Mouse (Mus musculus) left cerebral cortex, adult 9 months (tissue): ENCODE data around the gene Slc1a3.

Source experiments
- DNase-seq, 2 experiments: peaks; one replicate each; pipeline ENCODE4 v3.0.0; 2022; ENCODE audit warnings: low spot score in 2 of 2

Slc1a3 gene

GRCm38 (mm10) chr15:8658086-8658980, 52.2 kb downstream of the Slc1a3 start:
- DNase-seq = no peak

GRCm38 (mm10) chr15:8655251-8655650, 55.3 kb downstream of the Slc1a3 start:
- DNase-seq = no peak

GRCm38 (mm10) chr15:8652637-8653036, 57.9 kb downstream of the Slc1a3 start:
- no peak for DNase-seq

- DNase-seq = no peak
Observed at GRCm38 (mm10) chr15:8643997-8644692, 66.4 kb downstream of the Slc1a3 start.

GRCm38 (mm10) chr15:8639856-8640255, 70.7 kb downstream of the Slc1a3 start:
- DNase-seq = no peak

- DNase-seq = no peak
Observed at GRCm38 (mm10) chr15:8638568-8639325, 71.8 kb downstream of the Slc1a3 start.

- DNase-seq = no peak
Observed at GRCm38 (mm10) chr15:8637283-8637682, 73.3 kb downstream of the Slc1a3 start.

GRCm38 (mm10) chr15:8635974-8636373, 74.6 kb downstream of the Slc1a3 start:
- no peak for DNase-seq

GRCm38 (mm10) chr15:8634807-8635206, 75.8 kb downstream of the Slc1a3 start:
- DNase-seq = no peak

GRCm38 (mm10) chr15:8634355-8634754, 76.2 kb downstream of the Slc1a3 start:
- DNase-seq = no peak

- DNase-seq = peak in 1 of 2 experiments; percentile 64
Observed at GRCm38 (mm10) chr15:8633375-8633774, 77.2 kb downstream of the Slc1a3 start.

- DNase-seq = no peak
Observed at GRCm38 (mm10) chr15:8632361-8632760, 78.2 kb downstream of the Slc1a3 start.

GRCm38 (mm10) chr15:8629317-8629831, 81.2 kb downstream of the Slc1a3 start:
- DNase-seq = peak in 1 of 2 experiments; percentile 79

GRCm38 (mm10) chr15:8628150-8628549, 82.4 kb downstream of the Slc1a3 start:
- no peak for DNase-seq

GRCm38 (mm10) chr15:8627097-8627537, 83.4 kb downstream of the Slc1a3 start:
- DNase-seq = peak in 1 of 2 experiments; percentile 80

- peak in 1 of 2 experiments; percentile 39 for DNase-seq
Observed at GRCm38 (mm10) chr15:8625370-8625769, 85.2 kb downstream of the Slc1a3 start.

GRCm38 (mm10) chr15:8623879-8624278, 86.7 kb downstream of the Slc1a3 start:
- DNase-seq = no peak

- DNase-seq = no peak
Observed at GRCm38 (mm10) chr15:8619479-8620026, 91.0 kb downstream of the Slc1a3 start.

GRCm38 (mm10) chr15:8616290-8616689, 94.3 kb downstream of the Slc1a3 start:
- DNase-seq = no peak

GRCm38 (mm10) chr15:8615511-8616224, 94.9 kb downstream of the Slc1a3 start:
- DNase-seq = no peak

- no peak for DNase-seq
Observed at GRCm38 (mm10) chr15:8614701-8615100, 95.9 kb downstream of the Slc1a3 start.
